Mouse (Mus musculus) megakaryocyte, embryonic 14.5 days (primary cell): ENCODE results near the gene Lgals9. TPM values are rescaled to one million over a fixed set of nuclear protein-coding genes. Genes with fewer than 3 reads are reported as not detected.

Experiments
- H3K27me3 ChIP-seq: replicated peaks from 2 replicates; pipeline ENCODE3; 2012; ENCODE audit warnings: inconsistent platforms
- H3K36me3 ChIP-seq: replicated peaks from 2 replicates; pipeline ENCODE3; 2012; ENCODE audit warnings: low read length, inconsistent platforms, mixed read lengths
- H3K4me1 ChIP-seq: 2 replicates; pipeline ENCODE4 v1.6.1; 2012; ENCODE audit warnings: inconsistent platforms
- H3K4me3 ChIP-seq: replicated peaks from 2 replicates; pipeline ENCODE3; 2012; ENCODE audit warnings: moderate library complexity, mild to moderate bottlenecking, inconsistent platforms
- H3K9me3 ChIP-seq: 2 replicates; pipeline ENCODE4 v1.6.1; 2012; ENCODE audit warnings: inconsistent platforms
- FLI1 ChIP-seq: IDR thresholded peaks from 2 replicates; pipeline ENCODE4 v1.6.1; 2012; ENCODE audit warnings: low read length, inconsistent platforms, mixed read lengths
- GATA1 ChIP-seq: IDR thresholded peaks from 3 replicates; pipeline ENCODE4 v1.6.1; 2012; ENCODE audit warnings: mixed read lengths, low read length, inconsistent platforms, borderline replicate concordance
- polyA plus RNA-seq: library from polyadenylated mRNA; stranded (reverse); fragments of >175 nt; gene quantifications from 2 replicates; pipeline ENCODE4 v1.2.3, GENCODE M21; 2012; ENCODE audit warnings: low replicate concordance; ENCODE audit not compliant: insufficient read depth

The Lgals9 gene
- polyA plus RNA-seq, result 29.7 and 38.1 TPM in 2 replicates

DNA sequence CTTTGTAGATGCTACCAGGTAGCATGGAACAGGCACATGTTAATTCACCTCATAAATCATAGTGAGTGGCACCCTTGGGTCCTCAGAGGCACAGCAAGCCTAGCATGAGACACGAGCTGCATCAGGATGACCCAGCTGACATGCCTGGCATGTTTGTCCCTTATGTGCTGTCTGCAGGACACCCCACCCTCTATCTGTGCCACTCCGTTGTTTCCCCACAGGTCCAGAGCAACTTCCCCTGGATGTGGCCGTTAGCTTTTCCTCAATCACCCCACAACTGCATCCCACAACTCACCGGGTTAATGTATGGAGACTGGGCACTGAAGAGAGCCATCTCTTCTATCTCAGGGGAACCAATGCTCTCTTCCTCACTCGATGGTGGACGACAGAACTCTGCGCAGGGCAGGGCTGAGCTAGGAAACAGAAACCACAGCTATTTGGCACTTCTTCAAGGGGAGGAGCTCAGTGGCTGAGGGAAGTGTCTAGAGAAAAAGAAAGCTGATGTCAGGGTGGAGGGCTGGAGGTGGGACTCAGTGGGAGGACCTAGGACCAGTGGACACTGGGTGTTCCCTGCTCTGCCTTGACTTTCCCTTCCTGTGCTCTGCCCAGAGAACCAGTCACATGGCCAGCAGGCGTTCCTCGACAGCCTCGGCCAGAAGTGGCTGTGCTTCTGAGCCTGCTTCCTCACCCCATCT lies at the start of gene Lgals9:
Gene Lgals9 (minus strand): TSS at position 464 of the 695 bp plus-strand sequence.
- H3K36me3 ChIP-seq, result peaks cover 15% of the 10 kb centered on the region
- peaks cover 74% of the 10 kb centered on the region for H3K4me1 ChIP-seq
- TF ChIP-seq FLI1 (no peak), GATA1 (no peak)
- H3K4me3 ChIP-seq, result peak within 1 kb of the TSS; percentile 91
- peaks cover 4% of the 10 kb centered on the region; the same call in 1 of the 2 replicates for H3K9me3 ChIP-seq
- no peaks in the 10 kb centered on the region for H3K27me3 ChIP-seq

GRCm38 (mm10) chr11:79033636-79034035 lies 48.9 kb upstream of the Lgals9 start:
- TF ChIP-seq FLI1 (no peak), GATA1 (no peak)

GRCm38 (mm10) chr11:79033021-79033420 lies 48.3 kb upstream of the Lgals9 start:
- no peaks in the 10 kb centered on the region for H3K9me3 ChIP-seq
- H3K4me1 ChIP-seq, result peaks cover 100% of the 10 kb centered on the region
- TF ChIP-seq FLI1 (no peak), GATA1 (no peak)
- H3K27me3 ChIP-seq, result no peaks in the 10 kb centered on the region
- peaks cover 100% of the 10 kb centered on the region for H3K36me3 ChIP-seq
- H3K4me3 ChIP-seq, result peak overlapping the region; percentile 80

More at GRCm38 (mm10) chr11:79033636-79034035, 48.9 kb upstream of the Lgals9 start:
- Histone ChIP-seq H3K27me3 (no peaks in the 10 kb centered on the region), H3K4me1 (peaks cover 100% of the 10 kb centered on the region), H3K9me3 (no peaks in the 10 kb centered on the region), H3K4me3 (peak overlapping the region; percentile 47), H3K36me3 (peaks cover 100% of the 10 kb centered on the region)

GRCm38 (mm10) chr11:79031452-79031746 lies 46.7 kb upstream of the Lgals9 start:
- Histone ChIP-seq H3K36me3 (peaks cover 100% of the 10 kb centered on the region), H3K4me1 (peaks cover 100% of the 10 kb centered on the region), H3K4me3 (peak overlapping the region; percentile 7), H3K27me3 (no peaks in the 10 kb centered on the region), H3K9me3 (no peaks in the 10 kb centered on the region)
- TF ChIP-seq GATA1, result no peak
- no peak for TF ChIP-seq FLI1

DNA sequence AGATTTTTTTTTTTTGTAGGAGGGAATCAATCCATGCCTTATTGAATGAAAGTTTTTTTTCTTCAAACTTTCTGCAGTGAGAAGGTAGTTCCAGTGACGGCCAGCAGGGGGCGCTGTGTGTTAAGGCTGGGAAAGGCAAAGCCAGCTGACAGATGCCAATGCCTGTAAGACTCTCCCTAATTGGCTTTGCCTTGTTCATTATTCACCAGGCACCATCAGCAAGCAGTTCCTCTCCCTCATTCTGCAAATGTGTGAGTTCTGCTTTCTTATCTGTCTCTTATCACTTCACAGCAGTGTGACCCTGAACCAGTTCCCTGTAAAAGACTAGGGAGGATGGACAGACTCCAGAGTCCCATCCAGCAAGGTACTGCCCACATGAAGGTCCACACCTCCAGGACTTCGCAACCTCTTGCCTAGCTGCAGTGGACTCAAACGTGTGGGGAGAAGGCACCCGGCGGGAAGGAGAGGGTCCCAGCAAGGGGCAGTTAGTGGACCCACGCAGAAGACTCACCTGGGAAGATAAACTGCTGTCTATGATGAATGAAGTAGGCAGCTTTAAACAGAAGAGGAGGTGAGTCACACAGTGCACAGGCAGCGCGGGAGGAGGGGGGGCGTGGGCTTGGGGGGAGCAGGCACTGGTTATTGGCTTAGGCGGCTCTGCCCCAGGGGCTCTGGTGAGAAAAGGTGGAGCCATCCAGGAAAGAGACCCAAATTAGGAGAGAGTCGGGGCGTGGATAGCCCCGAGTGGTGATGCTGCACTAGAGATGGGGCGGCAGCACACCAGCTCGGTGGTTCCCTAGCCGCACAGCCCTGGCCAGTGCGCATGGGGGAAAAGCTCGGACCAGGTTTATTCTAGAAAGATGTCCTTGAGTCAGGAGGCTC lies 46.1 kb upstream of the Lgals9 start:
- H3K36me3 ChIP-seq, result peaks cover 100% of the 10 kb centered on the region
- H3K9me3 ChIP-seq, result no peaks in the 10 kb centered on the region
- no peak for TF ChIP-seq FLI1
- TF ChIP-seq GATA1, result no peak

DNA sequence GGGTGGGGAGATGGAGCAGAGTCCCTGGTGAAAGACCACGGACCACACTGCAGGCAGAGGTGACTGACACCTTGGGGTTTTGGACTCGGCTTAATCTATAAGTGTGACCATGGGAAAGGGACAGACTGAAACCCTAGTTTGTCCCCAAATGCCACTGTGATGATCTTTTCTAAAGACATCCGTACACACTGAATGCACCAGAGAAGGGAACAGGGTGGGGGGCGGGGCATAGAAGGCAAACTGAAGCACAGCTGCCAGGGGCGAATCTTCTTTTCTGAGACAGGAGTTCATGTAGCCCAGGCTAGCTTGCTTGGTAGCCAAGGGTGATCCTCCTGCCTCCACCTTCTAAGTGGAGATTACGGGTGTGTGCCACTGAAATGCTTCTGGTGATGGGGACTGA lies 39.0 kb upstream of the Lgals9 start:
- peak overlapping the region; percentile 80 for H3K4me3 ChIP-seq
- H3K4me1 ChIP-seq, result peaks cover 100% of the 10 kb centered on the region
- no peaks in the 10 kb centered on the region for H3K27me3 ChIP-seq
- no peaks in the 10 kb centered on the region for H3K9me3 ChIP-seq
- TF ChIP-seq FLI1 (no peak), GATA1 (no peak)
- H3K36me3 ChIP-seq, result peaks cover 100% of the 10 kb centered on the region

More for the DNA sequence above, 46.1 kb upstream of the Lgals9 start:
- Histone ChIP-seq H3K4me1 (peaks cover 100% of the 10 kb centered on the region), H3K27me3 (no peaks in the 10 kb centered on the region), H3K4me3 (peak overlapping the region; percentile 48)

GRCm38 (mm10) chr11:79023342-79023741 lies 38.6 kb upstream of the Lgals9 start:
- Histone ChIP-seq H3K4me3 (peak overlapping the region; percentile 80), H3K36me3 (peaks cover 100% of the 10 kb centered on the region), H3K4me1 (peaks cover 100% of the 10 kb centered on the region), H3K9me3 (no peaks in the 10 kb centered on the region), H3K27me3 (no peaks in the 10 kb centered on the region)
- TF ChIP-seq GATA1 (no peak), FLI1 (peak; percentile 61; the same call in 1 of the 2 replicates)

GRCm38 (mm10) chr11:79022836-79023235 lies 38.1 kb upstream of the Lgals9 start:
- H3K36me3 ChIP-seq, result peaks cover 100% of the 10 kb centered on the region
- H3K4me3 ChIP-seq, result peak overlapping the region; percentile 80
- TF ChIP-seq FLI1, result no peak
- no peak for TF ChIP-seq GATA1
- H3K4me1 ChIP-seq, result peaks cover 99% of the 10 kb centered on the region
- no peaks in the 10 kb centered on the region for H3K9me3 ChIP-seq
- no peaks in the 10 kb centered on the region for H3K27me3 ChIP-seq

- H3K27me3 ChIP-seq, result no peaks in the 10 kb centered on the region
- H3K9me3 ChIP-seq, result no peaks in the 10 kb centered on the region
- H3K36me3 ChIP-seq, result peaks cover 100% of the 10 kb centered on the region
- H3K4me3 ChIP-seq, result no peak overlapping the region
- peaks cover 98% of the 10 kb centered on the region for H3K4me1 ChIP-seq
- TF ChIP-seq FLI1, result no peak
- TF ChIP-seq GATA1, result no peak
Measured at GRCm38 (mm10) chr11:79020535-79021045, 35.8 kb upstream of the Lgals9 start.

DNA sequence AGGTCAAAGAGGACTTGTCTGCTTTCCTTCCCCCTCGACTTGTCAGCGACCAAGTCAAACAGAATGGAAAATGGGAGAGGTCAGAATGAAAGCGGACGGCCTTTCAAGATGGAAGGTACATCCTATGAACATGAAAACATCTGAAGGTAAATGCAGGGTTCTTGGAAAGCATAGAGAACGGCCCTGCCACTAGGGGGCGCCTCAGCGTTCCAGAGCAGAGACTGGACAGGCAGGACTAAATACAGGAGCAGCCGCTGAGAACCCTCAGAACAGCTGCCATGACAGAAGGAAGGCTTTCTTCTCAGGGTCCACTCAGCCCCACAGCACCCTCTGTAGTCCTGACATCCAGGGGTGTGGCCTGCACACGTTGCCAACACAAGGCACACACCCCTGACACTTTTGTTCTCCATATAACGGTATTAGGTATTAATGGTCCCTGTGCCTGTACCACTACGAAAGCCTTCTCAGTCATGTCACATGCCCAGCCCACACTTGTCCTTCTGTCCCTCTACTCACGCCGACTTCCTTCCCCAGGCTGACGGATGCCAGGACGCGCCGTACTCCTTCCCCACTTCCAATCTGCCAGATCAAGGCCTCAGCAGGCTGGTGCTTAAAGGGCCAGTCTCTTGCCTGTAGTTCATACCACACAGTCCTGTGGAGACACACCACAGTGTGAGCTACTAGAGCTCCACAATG lies 35.2 kb upstream of the Lgals9 start:
- peaks cover 100% of the 10 kb centered on the region for H3K36me3 ChIP-seq
- H3K9me3 ChIP-seq, result no peaks in the 10 kb centered on the region
- no peak for TF ChIP-seq GATA1
- no peak for TF ChIP-seq FLI1
- no peaks in the 10 kb centered on the region for H3K27me3 ChIP-seq
- peaks cover 94% of the 10 kb centered on the region for H3K4me1 ChIP-seq
- H3K4me3 ChIP-seq, result peak overlapping the region; percentile 23
